Mouse (Mus musculus) kidney, embryonic 16.5 days (tissue): Measurements from ENCODE around the gene Sphkap. TPM values are rescaled to one million over a fixed set of nuclear protein-coding genes. Genes with fewer than 3 reads are reported as not detected.

ENCODE experiments used
- ATAC-seq: fragments of 200-750 bp; cut with Nextera tagmentation; 2 replicates; pipeline ENCODE4 v1.8.0; 2017; ENCODE audit warnings: moderate TSS enrichment; ENCODE audit not compliant: low FRiP score, low TSS enrichment
- H3K27ac ChIP-seq: fragments of 300-500 bp; sonication (generic); 2 replicates; pipeline ENCODE4 v1.5.1; 2014; ENCODE audit warnings: low read length
- H3K27me3 ChIP-seq: fragments of 300-500 bp; sonication (generic); 2 replicates; pipeline ENCODE4 v1.6.1; 2014; ENCODE audit warnings: low read length, control low read depth, mixed read lengths; ENCODE audit not compliant: insufficient read depth
- H3K36me3 ChIP-seq: fragments of 300-500 bp; sonication (generic); 2 replicates; pipeline ENCODE4 v1.6.1; 2014; ENCODE audit warnings: low read length, control low read depth, mixed read lengths; ENCODE audit not compliant: insufficient read depth
- H3K4me1 ChIP-seq: fragments of 300-500 bp; sonication (generic); 2 replicates; pipeline ENCODE4 v1.6.1; 2014; ENCODE audit warnings: low read length, control low read depth, mixed read lengths; ENCODE audit not compliant: insufficient read depth
- H3K4me2 ChIP-seq: fragments of 300-500 bp; sonication (generic); replicated peaks from 2 replicates; pipeline ENCODE4 v1.6.1; 2014; ENCODE audit warnings: low read depth, low read length
- H3K4me3 ChIP-seq: fragments of 300-500 bp; sonication (generic); 2 replicates; pipeline ENCODE4 v1.5.1; 2014; ENCODE audit warnings: mild to moderate bottlenecking, low read length
- H3K9ac ChIP-seq: fragments of 300-500 bp; sonication (generic); replicated peaks from 2 replicates; pipeline ENCODE4 v1.6.1; 2014; ENCODE audit warnings: low read length
- H3K9me3 ChIP-seq: fragments of 300-500 bp; sonication (generic); 2 replicates; pipeline ENCODE4 v1.6.1; 2016; ENCODE audit warnings: low read length, control low read depth
- WGBS: fragments of 180-500 bp; shearing (Covaris S2); extraction: QIAGEN DNeasy Blood & Tissue Kit; methylation state at CpG from one replicate; pipeline ENCODE4 v1.1.7; 2014; 5-methylcytosine and 5-hydroxymethylcytosine counted together
- polyA plus RNA-seq: library from polyadenylated mRNA; unstranded; fragments of >200 nt; fragmentation: Nextera tagmentation; extraction: Ambion mirVana; gene quantifications from 2 replicates; pipeline ENCODE4 v1.2.1, GENCODE M21; 2015

The Sphkap gene
- polyA plus RNA-seq, 1 experiment from 2014 or later = 0.10 TPM

- H3K36me3 ChIP-seq = no peaks in the 10 kb centered on the region
- no peaks in the 10 kb centered on the region for H3K27me3 ChIP-seq
- no peak overlapping the region for H3K4me3 ChIP-seq
- no peaks in the 10 kb centered on the region for H3K4me1 ChIP-seq
- H3K4me2 ChIP-seq = no peak overlapping the region
- no peaks in the 10 kb centered on the region for H3K9me3 ChIP-seq
- 88% methylated on average over 6 of the region's 6 CpGs for WGBS
- no peak overlapping the region for H3K9ac ChIP-seq
- H3K27ac ChIP-seq = no peak overlapping the region
- ATAC-seq = no peak
Measured at GRCm38 (mm10) chr1:83311607-83312295, 96.2 kb downstream of the Sphkap start.

GRCm38 (mm10) chr1:83297137-83298076 is 110.6 kb downstream of the Sphkap start:
- H3K9me3 ChIP-seq = no peaks in the 10 kb centered on the region
- H3K4me2 ChIP-seq = no peak overlapping the region
- H3K4me3 ChIP-seq = no peak overlapping the region
- H3K36me3 ChIP-seq = no peaks in the 10 kb centered on the region
- no peak overlapping the region for H3K27ac ChIP-seq
- 86% methylated on average over 6 of the region's 6 CpGs for WGBS
- H3K27me3 ChIP-seq = no peaks in the 10 kb centered on the region
- H3K4me1 ChIP-seq = no peaks in the 10 kb centered on the region
- H3K9ac ChIP-seq = no peak overlapping the region
- no peak for ATAC-seq

GRCm38 (mm10) chr1:83285866-83286265 is 122.1 kb downstream of the Sphkap start:
- Histone ChIP-seq H3K36me3 (no peaks in the 10 kb centered on the region), H3K4me2 (no peak overlapping the region), H3K9me3 (no peaks in the 10 kb centered on the region), H3K9ac (no peak overlapping the region), H3K27ac (no peak overlapping the region), H3K27me3 (no peaks in the 10 kb centered on the region), H3K4me1 (no peaks in the 10 kb centered on the region), H3K4me3 (no peak overlapping the region)
- no peak for ATAC-seq
- 62% methylated on average over 7 of the region's 7 CpGs for WGBS

GRCm38 (mm10) chr1:83277044-83277443 is 131.0 kb downstream of the Sphkap start:
- no peaks in the 10 kb centered on the region for H3K36me3 ChIP-seq
- H3K4me1 ChIP-seq = no peaks in the 10 kb centered on the region
- H3K9ac ChIP-seq = no peak overlapping the region
- no peaks in the 10 kb centered on the region for H3K27me3 ChIP-seq
- H3K27ac ChIP-seq = no peak overlapping the region
- H3K4me2 ChIP-seq = no peak overlapping the region
- no peaks in the 10 kb centered on the region for H3K9me3 ChIP-seq
- WGBS = 83% methylated on average over 11 of the region's 11 CpGs
- H3K4me3 ChIP-seq = no peak overlapping the region
- no peak for ATAC-seq

- H3K9ac ChIP-seq = no peak overlapping the region
- H3K4me2 ChIP-seq = no peak overlapping the region
- WGBS = 92% methylated on average over 9 of the region's 9 CpGs
- no peak overlapping the region for H3K4me3 ChIP-seq
- H3K36me3 ChIP-seq = no peaks in the 10 kb centered on the region
- H3K27me3 ChIP-seq = no peaks in the 10 kb centered on the region
- no peaks in the 10 kb centered on the region for H3K9me3 ChIP-seq
- no peak for ATAC-seq
- no peak overlapping the region for H3K27ac ChIP-seq
- no peaks in the 10 kb centered on the region for H3K4me1 ChIP-seq
Measured at GRCm38 (mm10) chr1:83276637-83277036, 131.4 kb downstream of the Sphkap start.

GRCm38 (mm10) chr1:83251746-83252145 is 156.3 kb downstream of the Sphkap start:
- Histone ChIP-seq H3K36me3 (no peaks in the 10 kb centered on the region), H3K9ac (no peak overlapping the region), H3K27me3 (no peaks in the 10 kb centered on the region), H3K4me1 (no peaks in the 10 kb centered on the region), H3K9me3 (no peaks in the 10 kb centered on the region), H3K27ac (no peak overlapping the region), H3K4me3 (no peak overlapping the region), H3K4me2 (no peak overlapping the region)
- no peak for ATAC-seq
- WGBS = 76% methylated on average over 1 of the region's 1 CpGs

GRCm38 (mm10) chr1:83248235-83248746 is 159.7 kb downstream of the Sphkap start:
- Histone ChIP-seq H3K27me3 (no peaks in the 10 kb centered on the region), H3K9me3 (no peaks in the 10 kb centered on the region), H3K27ac (no peak overlapping the region), H3K4me1 (no peaks in the 10 kb centered on the region), H3K9ac (no peak overlapping the region), H3K36me3 (no peaks in the 10 kb centered on the region), H3K4me2 (no peak overlapping the region), H3K4me3 (no peak overlapping the region)
- 93% methylated on average over 1 of the region's 1 CpGs for WGBS
- no peak for ATAC-seq

- Histone ChIP-seq H3K27me3 (no peaks in the 10 kb centered on the region), H3K27ac (no peak overlapping the region), H3K9ac (no peak overlapping the region), H3K4me1 (no peaks in the 10 kb centered on the region), H3K9me3 (no peaks in the 10 kb centered on the region), H3K36me3 (no peaks in the 10 kb centered on the region), H3K4me3 (no peak overlapping the region), H3K4me2 (no peak overlapping the region)
- ATAC-seq = no peak
- WGBS = 73% methylated on average over 3 of the region's 3 CpGs
Measured at GRCm38 (mm10) chr1:83227946-83228345, 180.1 kb downstream of the Sphkap start.

GRCm38 (mm10) chr1:83224423-83224960 is 183.5 kb downstream of the Sphkap start:
- Histone ChIP-seq H3K9ac (no peak overlapping the region), H3K27me3 (no peaks in the 10 kb centered on the region), H3K4me3 (no peak overlapping the region), H3K27ac (no peak overlapping the region), H3K9me3 (no peaks in the 10 kb centered on the region), H3K4me2 (no peak overlapping the region), H3K36me3 (no peaks in the 10 kb centered on the region), H3K4me1 (no peaks in the 10 kb centered on the region)
- no peak for ATAC-seq
